Mouse (Mus musculus): Measurements from ENCODE around the gene Katnal1. TPM values are rescaled to one million over a fixed set of nuclear protein-coding genes. Genes with fewer than 3 reads are reported as not detected.

Gene Katnal1
- total and polyA plus RNA-seq, 3 experiments = 2.8 to 7.0 (median 3.2) TPM

GRCm38 (mm10) chr5:148916775-148917174 lies 12.3 kb downstream of the Katnal1 start:
- in situ Hi-C loops (cut with MboI; ENCODE audit: low pct_ligation_motif_present, low pct_unique_long_range_greater_than_20kb, low sequenced_read_pairs) (no loop called here), dilution Hi-C loops (cut with MboI; ENCODE audit: extremely low pct_ligation_motif_present, extremely low pct_unique_long_range_greater_than_20kb, low sequenced_read_pairs) (no loop called here)
- Histone ChIP-seq H3K36me3 (replicated peaks in 1 of 2; ENCODE audit: control insufficient read depth in 1 of 2, insufficient read depth in 1 of 2, low read length in 1 of 2) (peaks cover 14 to 50% of the 10 kb centered on the region in 2 experiments), H3K27ac (ENCODE audit: insufficient read depth, low read depth) (no peak overlapping the region), H3K9me3 (replicated peaks; ENCODE audit: low read length) (no peaks in the 10 kb centered on the region), H3K9ac (ENCODE audit: insufficient read depth, low read depth) (no peak overlapping the region), H3K4me2 (ENCODE audit: insufficient read depth, low read depth, poor library complexity, severe bottlenecking) (no peak overlapping the region), H3K4me3 (replicated peaks in 1 of 3; ENCODE audit: low read depth in 2 of 3, low read length in 2 of 3, poor library complexity in 1 of 3) (no peak overlapping the region), H3K4me1 (ENCODE audit: control insufficient read depth in 1 of 2, insufficient read depth in 2 of 2) (peaks cover 6 to 10% of the 10 kb centered on the region in 2 experiments), H3K27me3 (replicated peaks) (no peaks in the 10 kb centered on the region), H3K79me2 (replicated peaks; ENCODE audit: control insufficient read depth, extremely low read depth, insufficient read depth, poor library complexity, severe bottlenecking) (no peaks in the 10 kb centered on the region)
- no peak for DNase-seq (ENCODE audit: extremely low read depth)
- TF ChIP-seq NRF1 (IDR thresholded peaks at IDR 0.05; ENCODE audit: low read depth, low read length) (no peak), ETS1 (conservative IDR thresholded peaks at IDR 0.05; ENCODE audit: low read depth, low read length) (no peak), GABPA (IDR thresholded peaks at IDR 0.05; ENCODE audit: insufficient replicate concordance, low read depth, low read length) (no peak), UBTF (IDR thresholded peaks at IDR 0.05; ENCODE audit: low read depth, low read length) (no peak), TBP (conservative IDR thresholded peaks at IDR 0.05; ENCODE audit: low read depth, low read length) (no peak), CHD2 (IDR thresholded peaks at IDR 0.05; ENCODE audit: low read length) (no peak), SMC3 (IDR thresholded peaks at IDR 0.05; ENCODE audit: low read depth, low read length) (no peak), NELFE (IDR thresholded peaks at IDR 0.05; ENCODE audit: low read depth, low read length) (no peak), SIN3A (IDR thresholded peaks at IDR 0.05; ENCODE audit: low read length) (no peak), MEF2A (IDR thresholded peaks at IDR 0.05; ENCODE audit: borderline replicate concordance, low read depth, low read length) (no peak), POLR2AphosphoS2 (IDR thresholded peaks at IDR 0.05; ENCODE audit: low read depth, low read length) (no peak)

GRCm38 (mm10) chr5:148912262-148912661 lies 16.9 kb downstream of the Katnal1 start:
- no peaks in the 10 kb centered on the region for H3K79me2 ChIP-seq (replicated peaks; ENCODE audit: control insufficient read depth, extremely low read depth, insufficient read depth, poor library complexity, severe bottlenecking)
- in situ Hi-C loops (cut with MboI; ENCODE audit: low pct_ligation_motif_present, low pct_unique_long_range_greater_than_20kb, low sequenced_read_pairs) = no loop called here

More at GRCm38 (mm10) chr5:148912262-148912661, 16.9 kb downstream of the Katnal1 start:
- H3K27ac ChIP-seq (ENCODE audit: insufficient read depth, low read depth) = no peak overlapping the region
- no peaks in the 10 kb centered on the region for H3K9me3 ChIP-seq (replicated peaks; ENCODE audit: low read length)
- H3K9ac ChIP-seq (ENCODE audit: insufficient read depth, low read depth) = no peak overlapping the region
- no peak for TF ChIP-seq MEF2A (IDR thresholded peaks at IDR 0.05; ENCODE audit: borderline replicate concordance, low read depth, low read length)
- TF ChIP-seq ELF1 (IDR thresholded peaks at IDR 0.05; ENCODE audit: low read depth, low read length) = no peak
- TF ChIP-seq MYC (IDR thresholded peaks at IDR 0.05; ENCODE audit: low read depth, low read length) = no peak
- TF ChIP-seq USF1 (IDR thresholded peaks at IDR 0.05; ENCODE audit: low read depth, low read length) = no peak
- TF ChIP-seq RCOR1 (conservative IDR thresholded peaks at IDR 0.05; ENCODE audit: low read depth, low read length) = no peak
- no peak for TF ChIP-seq BHLHE40 (IDR thresholded peaks at IDR 0.05; ENCODE audit: low read depth, low read length)
- no peak for TF ChIP-seq CHD2 (IDR thresholded peaks at IDR 0.05; ENCODE audit: low read length)
- no peak for TF ChIP-seq EP300 (IDR thresholded peaks at IDR 0.05; ENCODE audit: low read length)
- TF ChIP-seq ZKSCAN1 (IDR thresholded peaks at IDR 0.05; ENCODE audit: borderline replicate concordance, low read depth, low read length) = no peak
- no peak for TF ChIP-seq GABPA (IDR thresholded peaks at IDR 0.05; ENCODE audit: insufficient replicate concordance, low read depth, low read length)
- no peak for TF ChIP-seq MAZ (IDR thresholded peaks at IDR 0.05; ENCODE audit: low read depth, low read length)
- no peak for TF ChIP-seq TCF12 (IDR thresholded peaks at IDR 0.05; ENCODE audit: low read depth, low read length)
- no peak for TF ChIP-seq HCFC1 (IDR thresholded peaks at IDR 0.05; ENCODE audit: low read depth, low read length)
- H3K4me2 ChIP-seq (ENCODE audit: insufficient read depth, low read depth, poor library complexity, severe bottlenecking) = no peak overlapping the region
- no peak for DNase-seq (ENCODE audit: extremely low read depth)
- dilution Hi-C loops (cut with MboI; ENCODE audit: extremely low pct_ligation_motif_present, extremely low pct_unique_long_range_greater_than_20kb, low sequenced_read_pairs) = no loop called here
- peaks cover 3 to 45% of the 10 kb centered on the region in 2 experiments for H3K36me3 ChIP-seq (replicated peaks in 1 of 2; ENCODE audit: control insufficient read depth in 1 of 2, insufficient read depth in 1 of 2, low read length in 1 of 2)
- H3K27me3 ChIP-seq (replicated peaks) = no peaks in the 10 kb centered on the region
- peaks cover 7 to 20% of the 10 kb centered on the region in 2 experiments for H3K4me1 ChIP-seq (ENCODE audit: control insufficient read depth in 1 of 2, insufficient read depth in 2 of 2)
- H3K4me3 ChIP-seq (replicated peaks in 1 of 3; ENCODE audit: low read depth in 2 of 3, low read length in 2 of 3, poor library complexity in 1 of 3) = no peak overlapping the region
